Mouse (Mus musculus) activated CD4-positive, CD25-positive, alpha-beta regulatory T cell, adult 9 weeks (primary cell): Measurements from ENCODE around the gene Gm30737. TPM values are rescaled to one million over a fixed set of nuclear protein-coding genes. Genes with fewer than 3 reads are reported as not detected.

Source experiments
- polyA plus RNA-seq: library from polyadenylated mRNA; unstranded; fragments of 100-300 nt; shearing (Covaris generic); gene quantifications from one replicate; pipeline ENCODE4 v1.2.1, GENCODE M21; 2017

Gm30737 gene
- polyA plus RNA-seq, result not detected

GRCm38 (mm10) chrY:14400410-14400809 is at the start of gene Gm30737:
TSS of gene Gm30737 (plus strand) at chrY:14400710.

